Mouse (Mus musculus) kidney, postnatal 0 days (tissue): ENCODE measurements around the gene Supt20. TPM values are rescaled to one million over a fixed set of nuclear protein-coding genes. Genes with fewer than 3 reads are reported as not detected.

Source experiments
- ATAC-seq: fragments of 200-750 bp; cut with Nextera tagmentation; replicated peaks from 2 replicates; pipeline ENCODE4 v1.8.0; 2017; ENCODE audit warnings: low read depth, moderate number of reproducible peaks, moderate TSS enrichment, moderate library complexity; ENCODE audit not compliant: low FRiP score
- DNase-seq: peaks from one replicate; pipeline ENCODE4 v3.0.0-alpha.2; 2016; ENCODE audit warnings: low spot score
- H3K27ac ChIP-seq: fragments of 300-500 bp; sonication (generic); 2 replicates; pipeline ENCODE4 v1.5.1; 2014; ENCODE audit warnings: mild to moderate bottlenecking
- H3K27me3 ChIP-seq: fragments of 300-500 bp; sonication (generic); 2 replicates; pipeline ENCODE4 v1.6.1; 2014; ENCODE audit warnings: low read length, mixed read lengths; ENCODE audit not compliant: insufficient read depth
- H3K36me3 ChIP-seq: fragments of 300-500 bp; sonication (generic); 2 replicates; pipeline ENCODE4 v1.6.1; 2014; ENCODE audit warnings: low read length, mixed read lengths; ENCODE audit not compliant: insufficient read depth
- H3K4me1 ChIP-seq: fragments of 300-500 bp; sonication (generic); replicated peaks from 2 replicates; pipeline ENCODE4 v1.6.1; 2014; ENCODE audit warnings: antibody characterized with exemption, low read length, mixed read lengths; ENCODE audit not compliant: insufficient read depth
- H3K4me2 ChIP-seq: fragments of 300-500 bp; sonication (generic); 2 replicates; pipeline ENCODE4 v1.6.1; 2014; ENCODE audit warnings: mild to moderate bottlenecking, low read length, moderate library complexity, mixed read lengths
- H3K4me3 ChIP-seq: fragments of 300-500 bp; sonication (generic); replicated peaks from 2 replicates; pipeline ENCODE4 v1.5.1; 2014; ENCODE audit warnings: low read depth, low read length
- H3K9ac ChIP-seq: fragments of 300-500 bp; sonication (generic); 2 replicates; pipeline ENCODE4 v1.6.1; 2014; ENCODE audit warnings: low read depth, low read length
- H3K9me3 ChIP-seq: fragments of 300-500 bp; sonication (generic); replicated peaks from 2 replicates; pipeline ENCODE4 v1.6.1; 2016; ENCODE audit warnings: low read length, inconsistent platforms, mixed read lengths
- CTCF ChIP-seq: IDR thresholded peaks from 2 replicates; pipeline ENCODE4 v1.5.1; 2016; ENCODE audit warnings: antibody characterized with exemption, low read depth, mild to moderate bottlenecking, moderate library complexity
- WGBS: fragments of 180-500 bp; shearing (Covaris S2); extraction: QIAGEN DNeasy Blood & Tissue Kit; methylation state at CpG from one replicate; pipeline ENCODE4 v1.1.7; 2014; 5-methylcytosine and 5-hydroxymethylcytosine counted together
- polyA plus RNA-seq: library from polyadenylated mRNA; unstranded; fragments of >200 nt; fragmentation: Nextera tagmentation; extraction: Ambion mirVana; gene quantifications from 2 replicates; pipeline ENCODE4 v1.2.1, GENCODE M21; 2015

Gene Supt20
- polyA plus RNA-seq, 1 experiment from 2014 or later = 69.0 TPM

DNA sequence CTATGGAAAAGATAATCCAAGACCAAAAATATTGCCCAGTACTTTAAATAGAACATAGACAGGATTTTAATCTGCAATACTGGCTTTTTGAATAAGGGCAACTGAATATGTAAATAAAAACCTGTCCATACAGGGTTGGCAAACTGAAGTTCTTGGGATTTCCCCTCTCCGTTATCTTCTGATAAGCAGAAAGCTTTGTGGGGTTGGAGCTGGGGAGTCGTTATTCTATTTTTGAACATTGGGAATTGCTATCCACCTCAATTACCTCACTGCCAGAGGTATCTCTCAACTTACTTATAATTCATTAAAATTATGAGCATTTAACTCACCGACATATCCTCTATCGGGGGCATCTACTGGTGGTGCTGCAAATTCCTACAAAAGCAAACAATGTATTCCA, 39.8 kb downstream of the Supt20 start:
- no peak for TF ChIP-seq CTCF
- 0 out of 2 replicates have a peak, but pooled peaks cover 7% of the 10 kb centered on the region for H3K4me1 ChIP-seq
- WGBS = 81% methylated on average over 4 of the region's 4 CpGs
- no peaks in the 10 kb centered on the region for H3K27me3 ChIP-seq
- peaks cover 49% of the 10 kb centered on the region for H3K36me3 ChIP-seq
- ATAC-seq (no peak), DNase-seq (no peak)
- no peak overlapping the region for H3K27ac ChIP-seq
- H3K9ac ChIP-seq = no peak overlapping the region
- H3K4me3 ChIP-seq = no peak overlapping the region
- no peak overlapping the region for H3K4me2 ChIP-seq
- no peaks in the 10 kb centered on the region for H3K9me3 ChIP-seq

DNA sequence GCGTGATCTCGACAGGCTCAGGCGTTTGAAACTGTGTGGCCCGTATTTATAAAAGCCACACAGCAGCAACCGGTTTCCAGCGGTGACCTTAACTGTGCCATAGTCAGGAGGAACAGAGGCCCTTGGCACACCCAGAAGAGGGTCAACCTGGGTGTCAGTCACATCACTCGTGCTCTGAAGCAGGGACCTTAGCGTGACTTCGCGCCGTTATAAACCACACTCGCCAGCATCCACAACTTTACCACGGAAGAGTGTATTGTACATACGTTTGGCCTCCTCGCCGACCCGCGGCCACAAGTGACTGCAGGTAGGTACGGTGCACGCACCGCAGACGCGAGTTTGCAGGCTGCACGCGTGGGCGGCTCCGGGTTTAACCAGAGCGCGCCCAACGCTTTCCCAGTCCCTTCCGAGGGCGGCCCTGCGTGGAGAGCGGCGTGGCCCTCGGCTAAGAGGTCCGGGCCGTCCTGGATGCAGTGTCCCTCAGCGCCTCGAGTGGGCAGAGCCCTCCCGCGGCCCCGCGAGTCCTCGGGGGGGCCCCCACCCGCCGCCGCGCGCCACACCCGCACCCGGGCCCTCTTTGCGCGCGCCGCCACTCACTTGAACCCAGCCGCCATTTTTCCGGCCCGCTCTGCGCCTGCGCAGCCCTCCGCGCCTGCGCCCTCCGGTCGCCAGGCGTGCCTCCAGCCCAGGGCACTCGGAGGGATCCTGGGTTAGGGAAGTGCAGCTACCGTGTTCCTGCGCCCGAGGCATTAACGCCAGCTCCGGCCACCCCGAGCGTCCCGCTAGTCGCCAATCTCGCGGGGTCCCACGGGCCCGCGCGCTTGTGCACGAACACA, 42.0 kb downstream of the Supt20 start:
- no peak for TF ChIP-seq CTCF
- no peaks in the 10 kb centered on the region for H3K27me3 ChIP-seq
- peak overlapping the region; percentile 99 for H3K27ac ChIP-seq
- H3K9ac ChIP-seq = peak overlapping the region; percentile 76
- 0 out of 2 replicates have a peak, but pooled peaks cover 7% of the 10 kb centered on the region for H3K4me1 ChIP-seq
- peak overlapping the region; percentile 86 for H3K4me2 ChIP-seq
- peaks cover 37% of the 10 kb centered on the region for H3K36me3 ChIP-seq
- under 1% methylated on average over 84 of the region's 84 CpGs for WGBS
- DNase-seq = peak; percentile 90
- H3K4me3 ChIP-seq = peak overlapping the region; percentile 95
- ATAC-seq = peak; percentile 93
- no peaks in the 10 kb centered on the region for H3K9me3 ChIP-seq

DNA sequence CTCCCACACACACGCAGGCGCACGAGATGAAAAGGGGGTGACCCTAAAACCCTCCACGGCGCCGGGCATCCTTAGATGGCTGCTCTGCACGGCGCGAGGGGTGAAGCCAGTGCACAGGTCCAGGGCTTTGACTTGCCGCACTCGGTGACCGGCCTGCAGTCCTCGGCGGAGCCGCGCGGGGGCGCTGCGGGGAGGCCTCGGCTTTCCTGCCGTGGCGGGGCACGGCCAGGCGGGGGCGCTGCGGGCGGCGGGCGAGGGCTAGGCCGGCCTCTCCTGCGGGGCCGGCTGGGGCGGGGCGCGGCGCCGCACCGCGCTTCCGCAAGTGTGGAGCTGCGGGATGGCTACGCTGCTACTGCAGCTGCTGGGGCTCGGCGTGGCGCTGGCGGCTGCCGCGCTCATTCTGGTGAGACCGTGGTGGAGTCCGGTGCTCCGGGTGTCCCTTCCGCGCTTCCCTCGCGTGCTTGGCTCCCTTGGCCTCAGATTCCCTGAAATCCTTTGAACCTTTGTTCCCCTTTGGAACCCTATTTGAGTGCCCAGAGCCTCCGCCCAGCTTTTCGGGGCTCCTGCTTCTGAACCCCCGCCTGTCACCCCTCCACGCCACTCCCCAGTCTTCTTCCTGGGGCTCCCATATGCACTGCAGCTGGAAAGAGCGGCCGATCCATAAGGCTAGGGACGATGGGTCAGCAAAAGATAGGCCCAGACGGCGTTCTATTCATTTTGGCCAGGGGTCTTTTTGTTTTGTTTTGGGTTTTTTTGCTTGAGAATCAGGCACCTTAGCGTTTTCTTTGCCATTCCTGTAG, 42.8 kb downstream of the Supt20 start, which contains the start of the genes Exosc8 and Alg5:
Gene Exosc8, minus strand, starts transcription at position 147 of the 800 bp plus-strand sequence.
Gene Alg5, plus strand, starts transcription at position 293 of the 800 bp plus-strand sequence.
- H3K36me3 ChIP-seq = peaks cover 30% of the 10 kb centered on the region
- peak; percentile 84 for TF ChIP-seq CTCF
- 0 out of 2 replicates have a peak, but pooled peaks cover 7% of the 10 kb centered on the region for H3K4me1 ChIP-seq
- ATAC-seq (peak; percentile 90), DNase-seq (peak; percentile 73)
- peak within 1 kb of the TSS; percentile 95 for H3K4me3 ChIP-seq
- under 1% methylated on average over 57 of the region's 65 CpGs for WGBS
- no peaks in the 10 kb centered on the region for H3K27me3 ChIP-seq
- peak within 1 kb of the TSS; percentile 86 for H3K4me2 ChIP-seq
- H3K9me3 ChIP-seq = no peaks in the 10 kb centered on the region
- H3K27ac ChIP-seq = peak within 1 kb of the TSS; percentile 99
- H3K9ac ChIP-seq = peak within 1 kb of the TSS; percentile 76

DNA sequence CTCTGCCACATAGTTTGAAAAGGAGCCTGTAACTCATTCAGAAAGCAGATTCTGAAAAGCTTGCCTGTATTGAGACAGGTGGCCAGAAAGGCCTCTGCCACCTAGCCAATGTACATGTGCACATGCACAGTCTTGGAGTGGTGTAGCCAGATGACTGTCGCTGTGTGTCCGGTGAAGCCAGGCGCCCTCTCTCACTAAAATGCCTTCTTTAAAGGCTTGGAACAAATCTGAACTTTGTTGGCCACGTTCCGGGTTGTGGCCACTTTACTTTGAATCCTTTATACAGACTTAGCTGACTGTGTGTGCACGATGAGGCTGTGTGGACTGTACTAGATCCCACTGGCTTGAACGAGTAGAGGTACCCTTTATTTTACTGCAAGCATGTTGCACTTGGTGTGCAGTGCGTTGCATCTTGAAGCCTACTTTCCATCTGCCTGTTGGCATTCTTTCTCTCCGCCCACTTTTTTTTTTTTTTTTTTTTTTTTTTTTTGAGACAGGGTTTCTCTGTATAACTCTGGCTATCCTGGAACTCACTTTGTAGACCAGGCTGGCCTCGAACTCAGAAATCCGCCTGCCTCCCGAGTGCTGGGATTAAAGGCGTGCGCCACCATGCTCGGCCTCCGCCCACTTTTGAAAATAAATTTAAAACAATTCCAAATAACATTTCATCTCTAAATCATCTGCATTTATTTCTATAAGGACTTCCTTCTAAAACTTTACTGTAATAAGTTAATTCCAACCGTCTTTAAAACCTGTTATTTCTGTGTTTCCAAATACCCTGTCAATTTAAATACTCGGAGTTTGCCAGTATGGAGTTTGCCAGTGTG, 43.7 kb downstream of the Supt20 start:
- Histone ChIP-seq H3K4me1 (0 out of 2 replicates have a peak, but pooled peaks cover 7% of the 10 kb centered on the region), H3K9me3 (no peaks in the 10 kb centered on the region), H3K27ac (peak overlapping the region; percentile 99; the same call in 1 of the 2 replicates), H3K4me2 (peak overlapping the region; percentile 86), H3K36me3 (peaks cover 24% of the 10 kb centered on the region; the same call in 1 of the 2 replicates), H3K27me3 (no peaks in the 10 kb centered on the region), H3K4me3 (peak overlapping the region; percentile 95), H3K9ac (peak overlapping the region; percentile 76)
- ATAC-seq (no peak), DNase-seq (peak; percentile 24)
- TF ChIP-seq CTCF = no peak
- 55% methylated on average over 18 of the region's 18 CpGs for WGBS

DNA sequence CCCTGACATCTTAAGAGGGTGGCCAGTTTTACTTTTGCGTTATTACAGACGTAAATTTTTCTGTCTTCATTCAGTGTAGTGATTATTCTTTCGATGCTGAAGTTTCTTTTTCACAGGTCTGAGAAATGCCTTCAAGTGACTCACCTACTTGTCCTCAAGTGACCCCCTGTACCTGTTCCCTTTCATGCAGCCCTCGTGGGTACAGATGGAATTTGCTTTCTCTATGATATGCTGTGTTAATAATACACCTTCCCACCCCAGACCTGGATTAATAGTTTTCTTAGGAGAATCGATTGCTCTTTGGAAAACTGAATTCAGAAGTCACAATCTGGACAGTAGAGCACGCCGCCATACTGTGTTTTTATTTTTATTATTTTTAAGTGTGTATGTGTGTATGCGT, 44.7 kb downstream of the Supt20 start:
- H3K9ac ChIP-seq = no peak overlapping the region
- H3K4me2 ChIP-seq = no peak overlapping the region
- peaks cover 26% of the 10 kb centered on the region; the same call in 1 of the 2 replicates for H3K36me3 ChIP-seq
- WGBS = 95% methylated on average over 8 of the region's 8 CpGs
- no peaks in the 10 kb centered on the region for H3K27me3 ChIP-seq
- H3K4me1 ChIP-seq = 0 out of 2 replicates have a peak, but pooled peaks cover 7% of the 10 kb centered on the region
- H3K27ac ChIP-seq = no peak overlapping the region
- DNase-seq (no peak), ATAC-seq (no peak)
- H3K4me3 ChIP-seq = no peak overlapping the region
- TF ChIP-seq CTCF = no peak
- no peaks in the 10 kb centered on the region for H3K9me3 ChIP-seq
